11 mouse cellular contexts compared by ENCODE assay signal in genomic region chr13:36149175-36149939, GRCm38 (mm10). TPM values are rescaled to one million over a fixed set of nuclear protein-coding genes. Genes with fewer than 3 reads are reported as not detected.
DNase-seq lines count a peak whose midpoint lies in the region; TF ChIP-seq lines count a peak whose summit lies in the region.
"Had no signal": no experiment of that assay in that cellular context is flagged by ENCODE, and none has a peak within 500 bp of the region (broad histone marks: within the 10 kb centered on the region; RNA-seq: fewer than 3 reads in every experiment).

No protein-coding gene starts in this region.

- DNase-seq in layer of hippocampus, adult 2 months (ENCODE audit: low spot score in 2 of 2), result no peak
- DNase-seq in layer of hippocampus, adult 18-20 months (ENCODE audit: low spot score in 2 of 2), result no peak
- peak; percentile 7 for DNase-seq in ES-E14 (ENCODE audit: low read depth, low spot score)
- peak; percentile 17 to 40 for DNase-seq in cerebellum, postnatal 10 days
- peak; percentile 23 for DNase-seq in splenic B cell, adult 2 months (ENCODE audit: low read depth, low spot score)
- no peak for DNase-seq in layer of hippocampus, adult 8-10 months (ENCODE audit: low spot score in 2 of 2)
- DNase-seq in right cerebral cortex, adult 18-20 months, result no peak
- DNase-seq in ovary, postnatal 36 days (ENCODE audit: low spot score), result no peak
- DNase-seq: kidney, postnatal 14 days had no signal

- H3K27ac ChIP-seq in layer of hippocampus, adult 2 months, result peak overlapping the region; percentile 33
- H3K27ac ChIP-seq in ES-E14 (ENCODE audit: insufficient read depth, low read depth, low read length, poor library complexity, severe bottlenecking), result no peak overlapping the region
- H3K27ac ChIP-seq: heart, embryonic 15.5 days had no signal

- no peaks in the 10 kb centered on the region for H3K27me3 ChIP-seq in splenic B cell, adult 2 months (ENCODE audit: control insufficient read depth, insufficient read depth, low read length, poor library complexity, severe bottlenecking)
- H3K27me3 ChIP-seq: heart, embryonic 15.5 days; Patski had no signal

- H3K4me3 ChIP-seq in layer of hippocampus, adult 2 months, result no peak overlapping the region
- no peak overlapping the region for H3K4me3 ChIP-seq in ES-E14 (ENCODE audit: insufficient read depth in 1 of 2, low read depth in 1 of 2, low read length in 2 of 2, poor library complexity in 1 of 2, severe bottlenecking in 1 of 2)
- H3K4me3 ChIP-seq: heart, embryonic 15.5 days had no signal

- H3K9me3 ChIP-seq in ES-E14 (ENCODE audit: control insufficient read depth, insufficient read depth, low read depth, low read length), result no peaks in the 10 kb centered on the region
- H3K9me3 ChIP-seq: heart, embryonic 15.5 days had no signal

- in situ Hi-C loops in ES-E14 (cut with MboI; ENCODE audit: low sequenced_read_pairs in 2 of 2, unreplicated experiment in 2 of 2), result no loop called here

- TF ChIP-seq CTCF in layer of hippocampus, adult 2 months (conservative IDR thresholded peaks at IDR 0.05), result no peak

- H3K9ac ChIP-seq in ES-E14 (ENCODE audit: insufficient read depth, low read depth, low read length, poor library complexity, severe bottlenecking), result no peak overlapping the region
- H3K9ac ChIP-seq: heart, embryonic 15.5 days had no signal

- H3K4me1 ChIP-seq in ES-E14 (ENCODE audit: control insufficient read depth in 2 of 2, insufficient read depth in 2 of 2, low read length in 2 of 2, poor library complexity in 1 of 2), result 0 out of 4 replicates have a peak, but pooled peaks cover 0 to 2% of the 10 kb centered on the region in 2 experiments

- H3K36me3 ChIP-seq in ES-E14 (ENCODE audit: control insufficient read depth, insufficient read depth, low read length, poor library complexity, severe bottlenecking), result no peaks in the 10 kb centered on the region
- no peaks in the 10 kb centered on the region for H3K36me3 ChIP-seq in splenic B cell, adult 2 months (ENCODE audit: control insufficient read depth, insufficient read depth, low read length, poor library complexity, severe bottlenecking)
- H3K36me3 ChIP-seq: heart, embryonic 15.5 days had no signal

TF ChIP-seq in ES-E14, 5 proteins besides CTCF, POLR2A, EP300 and RAD21:
- no peak for TF ChIP-seq MAFK (IDR thresholded peaks at IDR 0.05; ENCODE audit: insufficient read depth, low read depth, low read length)
- no peak for TF ChIP-seq CHD2 (IDR thresholded peaks at IDR 0.05; ENCODE audit: low read depth, low read length)
- no peak for TF ChIP-seq ZC3H11A (IDR thresholded peaks at IDR 0.05; ENCODE audit: borderline replicate concordance, low read depth, low read length)
- no peak for TF ChIP-seq HCFC1 (IDR thresholded peaks at IDR 0.05; ENCODE audit: borderline replicate concordance, insufficient read depth, low read length)
- no peak for TF ChIP-seq ZNF384 (IDR thresholded peaks at IDR 0.05; ENCODE audit: low read depth, low read length)

RNA-seq across cellular contexts. Expression of gene Lyrm4, which starts 32.0 kb away (rescaled TPM):
- 10 to 100 TPM; 19.6 to 20.2 TPM for total RNA-seq in layer of hippocampus, adult 2 months (2021)
- 10 to 100 TPM; 21.6 to 22.8 TPM for total RNA-seq in layer of hippocampus, adult 18-20 months (2021)
- 7.5 and 8.2 TPM in 2 replicates for total RNA-seq in ES-E14 (2012; rRNA removed)
- total RNA-seq in layer of hippocampus, adult 8-10 months (2022), result 10 to 100 TPM; 19.2 to 21.0 (median 19.7) TPM

RNA-seq across cellular contexts. Expression of gene Fars2, which starts 32.1 kb away (rescaled TPM):
- total RNA-seq in layer of hippocampus, adult 2 months (2021), result 10 to 100 TPM; 33.7 to 42.4 TPM
- total RNA-seq in layer of hippocampus, adult 18-20 months (2021), result 10 to 100 TPM; 34.7 to 42.2 TPM
- 22.0 and 34.2 TPM in 2 replicates for total RNA-seq in ES-E14 (2012; rRNA removed)
- 10 to 100 TPM; 31.9 to 45.2 (median 36.4) TPM for total RNA-seq in layer of hippocampus, adult 8-10 months (2022)

Comparison
In these comparisons a context has a peak if more than half of its experiments do, and no peak if none do; other contexts are left out.
1. DNase-seq: peak in ES-E14 (single experiment), cerebellum, postnatal 10 days (2 of 2) and splenic B cell, adult 2 months (single experiment); none in layer of hippocampus, adult 2 months (0 of 2), layer of hippocampus, adult 18-20 months (0 of 2), layer of hippocampus, adult 8-10 months (0 of 2), right cerebral cortex, adult 18-20 months (single experiment) and ovary, postnatal 36 days (single experiment).